Mouse (Mus musculus): Measurements from ENCODE around the gene Tanc2.

Gene Tanc2

GRCm38 (mm10) chr11:105955815-105956430, 366.1 kb downstream of the Tanc2 start:
- DNase-seq (ENCODE audit: low spot score), result no peak

GRCm38 (mm10) chr11:105957501-105957900, 367.7 kb downstream of the Tanc2 start:
- no peak for DNase-seq (ENCODE audit: low spot score)

GRCm38 (mm10) chr11:105958566-105958965, 368.8 kb downstream of the Tanc2 start:
- DNase-seq (ENCODE audit: low spot score), result no peak

GRCm38 (mm10) chr11:105959355-105959754, 369.6 kb downstream of the Tanc2 start:
- DNase-seq (ENCODE audit: low spot score), result no peak

GRCm38 (mm10) chr11:105964691-105965090, 374.9 kb downstream of the Tanc2 start:
- DNase-seq (ENCODE audit: low spot score), result no peak

- DNase-seq (ENCODE audit: low spot score), result no peak
Measured at GRCm38 (mm10) chr11:105966288-105966687, 376.5 kb downstream of the Tanc2 start.

GRCm38 (mm10) chr11:105967741-105968574, 378.2 kb downstream of the Tanc2 start, which contains the start of gene Ace:
TSS of gene Ace (plus strand) at chr11:105967945.
- DNase-seq (ENCODE audit: low spot score), result no peak

- no peak for DNase-seq (ENCODE audit: low spot score)
Measured at GRCm38 (mm10) chr11:105968948-105969347, 379.2 kb downstream of the Tanc2 start.

GRCm38 (mm10) chr11:105969516-105969915, 379.7 kb downstream of the Tanc2 start:
- peak; percentile 61 for DNase-seq (ENCODE audit: low spot score)

- DNase-seq (ENCODE audit: low spot score), result no peak
Measured at GRCm38 (mm10) chr11:105974593-105974992, 384.8 kb downstream of the Tanc2 start.

GRCm38 (mm10) chr11:105975050-105975449, 385.3 kb downstream of the Tanc2 start:
- DNase-seq (ENCODE audit: low spot score), result no peak

- DNase-seq (ENCODE audit: low spot score), result no peak
Measured at GRCm38 (mm10) chr11:105975636-105976035, 385.9 kb downstream of the Tanc2 start.

GRCm38 (mm10) chr11:105978232-105978631, 388.4 kb downstream of the Tanc2 start:
- DNase-seq (ENCODE audit: low spot score), result no peak

GRCm38 (mm10) chr11:105978634-105979033, 388.8 kb downstream of the Tanc2 start:
- no peak for DNase-seq (ENCODE audit: low spot score)

Measured in urinary bladder, postnatal 25 days (tissue).